Mouse (Mus musculus): ENCODE measurements around the gene Ube2f.

Gene Ube2f

GRCm38 (mm10) chr1:91297799-91298744, 48.0 kb downstream of the Ube2f start, which contains the start of gene Scly:
Gene Scly (plus strand): TSS chr1:91298338.
- in situ Hi-C loops (cut with MboI, MseI), result loop anchor here (5.0 kb wide), 1 partner anchor 46 kb away; the partner anchor contains the start of gene Ube2f

GRCm38 (mm10) chr1:91299026-91299706, 49.1 kb downstream of the Ube2f start:
- in situ Hi-C loops (cut with MboI, MseI), result loop anchor here (5.0 kb wide), 1 partner anchor 47 kb away; the partner anchor contains the start of gene Ube2f

GRCm38 (mm10) chr1:91299707-91300426, 49.8 kb downstream of the Ube2f start:
- in situ Hi-C loops (cut with MboI, MseI), result loop anchor here (5.0 kb wide), 1 partner anchor 48 kb away; the partner anchor contains the start of gene Ube2f

GRCm38 (mm10) chr1:91301206-91301920, 51.3 kb downstream of the Ube2f start:
- in situ Hi-C loops (cut with MboI, MseI), result no loop called here

- in situ Hi-C loops (cut with MboI, MseI), result no loop called here
Measured at GRCm38 (mm10) chr1:91302021-91302420, 51.9 kb downstream of the Ube2f start.

- in situ Hi-C loops (cut with MboI, MseI), result no loop called here
Measured at GRCm38 (mm10) chr1:91304621-91305020, 54.5 kb downstream of the Ube2f start.

GRCm38 (mm10) chr1:91309366-91310085, 59.4 kb downstream of the Ube2f start:
- in situ Hi-C loops (cut with MboI, MseI), result no loop called here

- in situ Hi-C loops (cut with MboI, MseI), result no loop called here
Measured at GRCm38 (mm10) chr1:91312273-91312672, 62.2 kb downstream of the Ube2f start.

- in situ Hi-C loops (cut with MboI, MseI), result no loop called here
Measured at GRCm38 (mm10) chr1:91313251-91313650, 63.1 kb downstream of the Ube2f start.

GRCm38 (mm10) chr1:91317656-91318055, 67.6 kb downstream of the Ube2f start:
- in situ Hi-C loops (cut with MboI, MseI), result no loop called here

- in situ Hi-C loops (cut with MboI, MseI), result loop anchor here (10.0 kb wide), 1 partner anchor 357 kb away; the partner anchor contains the start of gene Rab17
Measured at GRCm38 (mm10) chr1:91321760-91322438, 71.8 kb downstream of the Ube2f start, which contains the start of gene Espnl. Gene Espnl (plus strand): TSS chr1:91322075.

- in situ Hi-C loops (cut with MboI, MseI), result loop anchor here (10.0 kb wide), 1 partner anchor 360 kb away; the partner anchor contains the start of gene Rab17
Measured at GRCm38 (mm10) chr1:91324646-91325045, 74.5 kb downstream of the Ube2f start.

GRCm38 (mm10) chr1:91325488-91326042, 75.5 kb downstream of the Ube2f start:
- in situ Hi-C loops (cut with MboI, MseI), result loop anchor here (10.0 kb wide), 1 partner anchor 361 kb away; the partner anchor contains the start of gene Rab17

- in situ Hi-C loops (cut with MboI, MseI), result no loop called here
Measured at GRCm38 (mm10) chr1:91332102-91332501, 82.0 kb downstream of the Ube2f start.

- in situ Hi-C loops (cut with MboI, MseI), result no loop called here
Measured at GRCm38 (mm10) chr1:91333582-91333981, 83.5 kb downstream of the Ube2f start.

GRCm38 (mm10) chr1:91337355-91337754, 87.3 kb downstream of the Ube2f start:
- in situ Hi-C loops (cut with MboI, MseI), result no loop called here
